Mouse (Mus musculus) embryonic fibroblast, embryonic 13.5 days (primary cell): ENCODE measurements around the gene Slc12a1.

Experiments used
- CTCF ChIP-seq: IDR thresholded peaks from 2 replicates; pipeline ENCODE4 v1.5.1; 2011; ENCODE audit warnings: mild to moderate bottlenecking, control low read depth, low read length, moderate library complexity, borderline replicate concordance; ENCODE audit not compliant: insufficient read depth
- POLR2A ChIP-seq: IDR thresholded peaks from 2 replicates; pipeline ENCODE4 v1.6.1; 2011; ENCODE audit warnings: low read depth, mild to moderate bottlenecking, control low read depth, low read length, moderate library complexity

GRCm38 (mm10) chr2:125155504-125155903, 3.2 kb downstream of the Slc12a1 start:
- TF ChIP-seq CTCF, result no peak
- no peak for TF ChIP-seq POLR2A
